Mouse (Mus musculus) embryonic facial prominence, embryonic 14.5 days (tissue): ENCODE measurements around the gene Nek1. TPM values are rescaled to one million over a fixed set of nuclear protein-coding genes. Genes with fewer than 3 reads are reported as not detected.

ENCODE experiments used
- ATAC-seq: fragments of 200-750 bp; cut with Nextera tagmentation; 2 replicates; pipeline ENCODE4 v1.8.0; 2017; ENCODE audit warnings: low read depth, moderate number of reproducible peaks, moderate TSS enrichment
- DNase-seq: peaks from one replicate; pipeline ENCODE4 v3.0.0-alpha.2; 2015; ENCODE audit warnings: low spot score
- H3K27ac ChIP-seq: fragments of 300-500 bp; sonication (generic); replicated peaks from 2 replicates; pipeline ENCODE4 v1.5.1; 2014; ENCODE audit warnings: low read depth, mild to moderate bottlenecking, low read length, moderate library complexity
- H3K27me3 ChIP-seq: fragments of 300-500 bp; sonication (generic); replicated peaks from 2 replicates; pipeline ENCODE4 v1.6.1; 2014; ENCODE audit warnings: low read length; ENCODE audit not compliant: control insufficient read depth, insufficient read depth
- H3K36me3 ChIP-seq: fragments of 300-500 bp; sonication (generic); 2 replicates; pipeline ENCODE4 v1.6.1; 2014; ENCODE audit warnings: low read length, mixed read lengths; ENCODE audit not compliant: control insufficient read depth, insufficient read depth
- H3K4me1 ChIP-seq: fragments of 300-500 bp; sonication (generic); 2 replicates; pipeline ENCODE4 v1.6.1; 2014; ENCODE audit warnings: antibody characterized with exemption, low read length; ENCODE audit not compliant: control insufficient read depth, insufficient read depth
- H3K4me2 ChIP-seq: fragments of 300-500 bp; sonication (generic); 2 replicates; pipeline ENCODE4 v1.6.1; 2014; ENCODE audit warnings: low read depth, mild to moderate bottlenecking, low read length, moderate library complexity, mixed read lengths
- H3K4me3 ChIP-seq: fragments of 300-500 bp; sonication (generic); 2 replicates; pipeline ENCODE4 v1.5.1; 2014; ENCODE audit warnings: low read depth, mild to moderate bottlenecking, low read length
- H3K9ac ChIP-seq: fragments of 300-500 bp; sonication (generic); 2 replicates; pipeline ENCODE4 v1.6.1; 2014; ENCODE audit warnings: low read depth, mild to moderate bottlenecking, low read length, moderate library complexity, mixed read lengths
- H3K9me3 ChIP-seq: fragments of 300-500 bp; sonication (generic); 2 replicates; pipeline ENCODE4 v1.6.1; 2016; ENCODE audit warnings: low read length; ENCODE audit not compliant: control insufficient read depth
- WGBS: fragments of 180-500 bp; shearing (Covaris S2); extraction: QIAGEN DNeasy Blood & Tissue Kit; methylation state at CpG from one replicate; pipeline ENCODE4 v1.1.7; 2014; 5-methylcytosine and 5-hydroxymethylcytosine counted together
- polyA plus RNA-seq: library from polyadenylated mRNA; unstranded; fragments of >200 nt; fragmentation: Nextera tagmentation; extraction: Ambion mirVana; gene quantifications from 2 replicates; pipeline ENCODE4 v1.2.1, GENCODE M21; 2014

Gene Nek1
- polyA plus RNA-seq, 1 experiment from 2014 or later = 23.0 TPM

DNA sequence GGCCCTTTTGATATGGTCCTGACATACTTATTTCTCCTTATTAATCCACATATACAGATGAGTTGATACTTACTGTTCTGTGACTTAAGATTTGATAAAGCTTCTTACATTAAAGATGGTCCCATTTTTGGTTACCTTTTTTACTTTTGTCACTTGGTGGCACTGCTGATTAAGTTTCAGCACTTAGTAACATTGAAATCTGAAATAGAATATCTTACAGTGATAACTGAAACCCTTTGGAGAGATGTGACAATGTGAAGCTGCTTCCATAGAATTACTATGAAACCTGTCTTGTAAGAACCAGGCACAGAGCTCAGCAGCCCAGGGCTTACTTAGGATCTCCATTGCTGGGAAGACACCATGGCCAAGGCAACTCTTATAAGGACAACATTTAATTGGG is 82.1 kb downstream of the Nek1 start:
- Histone ChIP-seq H3K27me3 (no peaks in the 10 kb centered on the region), H3K36me3 (peaks cover 34% of the 10 kb centered on the region), H3K4me2 (no peak overlapping the region), H3K4me3 (no peak overlapping the region), H3K4me1 (no peaks in the 10 kb centered on the region), H3K9ac (no peak overlapping the region), H3K27ac (no peak overlapping the region), H3K9me3 (0 out of 2 replicates have a peak, but pooled peaks cover 3% of the 10 kb centered on the region)
- DNase-seq (peak; percentile 26), ATAC-seq (no peak)

DNA sequence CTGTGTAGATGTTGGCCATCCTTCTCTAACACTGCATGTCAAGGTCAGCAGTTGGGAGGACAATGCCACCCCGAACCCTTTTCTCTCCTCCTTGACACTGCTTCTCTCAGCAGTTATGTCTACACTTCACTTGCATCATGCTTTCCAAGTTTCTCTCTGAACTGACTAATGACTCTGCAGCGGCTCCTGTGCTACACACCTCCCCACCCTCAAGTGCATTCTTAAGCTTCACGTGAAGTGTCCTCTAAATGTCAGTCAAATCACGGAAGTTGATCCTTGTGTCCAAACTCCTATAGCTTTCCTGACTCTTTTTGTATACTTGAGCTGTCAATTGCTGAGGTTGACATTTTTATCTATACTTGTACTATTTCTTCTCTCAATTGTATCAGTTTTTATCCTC is 117.5 kb downstream of the Nek1 start:
- Histone ChIP-seq H3K27me3 (no peaks in the 10 kb centered on the region), H3K9me3 (no peaks in the 10 kb centered on the region), H3K4me2 (no peak overlapping the region), H3K4me3 (no peak overlapping the region), H3K27ac (no peak overlapping the region), H3K9ac (no peak overlapping the region), H3K36me3 (peaks cover 15% of the 10 kb centered on the region; the same call in 1 of the 2 replicates), H3K4me1 (no peaks in the 10 kb centered on the region)
- no peak for DNase-seq
- WGBS = 89% methylated on average over 4 of the region's 4 CpGs
- no peak for ATAC-seq

DNA sequence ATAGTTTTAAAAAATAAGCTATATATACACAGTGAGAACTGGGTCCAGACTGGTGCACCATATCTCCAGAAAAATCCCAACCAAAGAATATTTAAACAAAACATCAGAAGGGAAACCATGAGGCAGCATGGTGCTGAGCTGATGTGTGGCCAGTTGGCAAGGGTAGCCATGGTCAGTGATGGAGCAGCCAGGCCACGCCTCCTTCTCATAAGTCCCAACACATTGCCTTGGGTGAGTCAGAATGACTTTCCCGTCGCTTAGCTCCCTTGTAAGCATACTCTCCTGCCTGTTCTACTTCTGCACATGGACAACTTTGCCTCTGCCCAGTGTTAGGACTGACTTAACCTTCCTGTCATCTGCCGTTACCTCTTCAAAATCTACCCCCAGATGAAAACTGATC is 118.9 kb downstream of the Nek1 start:
- WGBS = 92% methylated on average over 4 of the region's 4 CpGs
- no peak for ATAC-seq

DNA sequence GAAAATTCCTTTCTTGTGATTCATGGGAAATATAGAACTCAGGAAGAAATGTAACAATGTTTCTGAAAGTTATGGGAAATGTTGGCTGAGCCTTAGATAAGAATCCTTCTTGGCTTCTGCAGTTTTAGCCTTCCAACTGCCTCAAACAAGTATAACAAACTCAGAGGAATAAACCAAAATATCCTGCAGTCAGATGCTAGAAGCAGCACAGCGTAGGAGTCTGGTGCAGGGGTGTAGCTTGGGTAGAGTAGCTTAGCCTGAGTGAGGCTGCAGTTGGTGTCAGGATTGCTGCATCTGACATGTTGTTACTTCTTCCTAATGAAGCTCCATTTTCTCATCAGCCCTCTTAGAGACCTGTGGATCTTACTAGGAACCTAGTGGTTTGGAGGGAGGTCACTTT is 128.6 kb downstream of the Nek1 start:
- ATAC-seq (no peak), DNase-seq (no peak)
- 100% methylated on average over 1 of the region's 1 CpGs for WGBS
- Histone ChIP-seq H3K4me1 (no peaks in the 10 kb centered on the region), H3K36me3 (peaks cover 28% of the 10 kb centered on the region; the same call in 1 of the 2 replicates), H3K9ac (no peak overlapping the region), H3K4me3 (no peak overlapping the region), H3K27me3 (no peaks in the 10 kb centered on the region), H3K9me3 (no peaks in the 10 kb centered on the region), H3K27ac (no peak overlapping the region), H3K4me2 (no peak overlapping the region)

More for the DNA sequence above, 118.9 kb downstream of the Nek1 start:
- Histone ChIP-seq H3K9ac (no peak overlapping the region), H3K27ac (no peak overlapping the region), H3K27me3 (no peaks in the 10 kb centered on the region), H3K4me1 (no peaks in the 10 kb centered on the region), H3K36me3 (peaks cover 15% of the 10 kb centered on the region; the same call in 1 of the 2 replicates), H3K4me3 (no peak overlapping the region), H3K9me3 (no peaks in the 10 kb centered on the region), H3K4me2 (no peak overlapping the region)
- DNase-seq = no peak

DNA sequence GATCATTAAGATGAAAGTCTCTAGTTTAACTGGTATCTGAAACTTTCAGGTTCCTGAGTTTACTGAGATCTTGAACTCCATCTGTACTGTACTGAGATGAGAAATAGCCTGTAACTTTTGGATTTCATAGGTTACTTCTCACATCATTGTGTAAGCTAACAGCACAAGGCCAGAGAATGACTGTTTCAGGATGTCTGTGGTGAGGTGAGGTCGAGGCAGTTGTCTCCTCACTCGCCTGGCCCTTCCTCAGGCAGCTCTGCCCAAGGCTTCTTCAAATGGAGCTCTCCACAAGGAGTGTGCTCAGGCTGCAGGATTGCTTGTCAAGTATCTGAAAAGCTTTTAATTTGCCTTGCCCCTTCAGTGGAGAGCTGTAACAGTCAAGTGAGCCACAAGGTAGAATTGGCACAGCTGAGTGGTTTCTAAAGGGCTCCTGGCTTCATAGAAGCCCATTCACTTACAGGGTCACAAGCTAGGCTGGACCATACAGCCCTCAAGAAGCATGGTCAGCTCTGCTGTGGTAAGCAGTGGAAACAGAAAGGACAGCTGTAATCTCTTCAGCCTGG is 134.4 kb downstream of the Nek1 start:
- Histone ChIP-seq H3K4me2 (no peak overlapping the region), H3K4me1 (no peaks in the 10 kb centered on the region), H3K9ac (no peak overlapping the region), H3K27ac (no peak overlapping the region), H3K9me3 (no peaks in the 10 kb centered on the region), H3K4me3 (no peak overlapping the region), H3K27me3 (no peaks in the 10 kb centered on the region), H3K36me3 (0 out of 2 replicates have a peak, but pooled peaks cover 12% of the 10 kb centered on the region)
- no peak for ATAC-seq
- 81% methylated on average over 2 of the region's 2 CpGs for whole genome bisulfite sequencing
- no peak for DNase-seq

DNA sequence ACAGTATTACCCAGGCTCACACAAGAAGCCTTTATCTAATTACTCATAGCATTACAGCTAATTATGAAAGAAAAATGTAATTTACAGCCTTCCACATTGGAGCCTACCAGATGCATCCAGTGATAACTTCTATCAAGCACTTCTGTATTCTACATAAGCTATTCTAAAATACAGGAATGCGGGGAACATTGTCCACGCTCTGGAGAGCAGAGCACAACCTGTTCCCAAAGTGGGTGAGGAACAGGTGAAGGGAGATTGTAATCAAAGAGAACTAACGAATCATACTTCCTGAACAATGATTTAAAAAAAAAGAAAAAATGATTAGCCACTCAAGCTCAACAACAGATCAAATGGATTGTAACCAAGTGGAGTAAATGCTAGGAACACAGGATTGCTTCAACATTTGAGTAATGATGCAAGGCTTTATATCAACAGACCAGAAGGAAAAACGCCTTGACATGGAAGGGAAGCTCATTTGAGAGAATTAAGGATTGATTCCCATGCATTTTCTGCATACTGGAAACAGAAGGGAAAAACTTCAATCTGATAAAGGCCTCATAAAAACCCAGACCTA is 139.7 kb downstream of the Nek1 start:
- Histone ChIP-seq H3K36me3 (no peaks in the 10 kb centered on the region), H3K9me3 (no peaks in the 10 kb centered on the region), H3K9ac (no peak overlapping the region), H3K27me3 (no peaks in the 10 kb centered on the region), H3K4me1 (no peaks in the 10 kb centered on the region), H3K4me3 (no peak overlapping the region), H3K27ac (no peak overlapping the region), H3K4me2 (no peak overlapping the region)
- 86% methylated on average over 4 of the region's 4 CpGs for WGBS
- ATAC-seq (no peak), DNase-seq (no peak)

DNA sequence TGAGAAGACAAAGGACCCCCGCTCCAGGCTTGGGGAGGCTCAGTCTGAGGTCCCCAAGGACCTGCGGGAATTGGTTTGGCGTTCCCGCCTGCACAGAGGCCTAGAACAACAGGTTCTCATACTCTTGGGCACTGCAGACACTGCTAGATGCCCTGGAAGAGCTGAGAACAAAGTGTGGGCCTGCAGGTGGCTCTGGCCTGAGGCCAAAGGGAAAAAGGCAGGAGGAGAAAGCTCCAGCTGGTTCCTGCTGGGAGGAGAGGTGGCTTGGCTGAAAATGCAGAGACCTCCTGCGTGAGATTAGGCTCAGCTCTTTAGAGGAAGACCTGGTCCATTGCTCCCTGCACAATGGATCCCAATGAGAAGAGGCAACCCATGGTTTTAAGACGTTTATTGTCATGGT is 148.9 kb downstream of the Nek1 start:
- no peak overlapping the region for H3K9ac ChIP-seq
- no peak overlapping the region for H3K27ac ChIP-seq
- DNase-seq (no peak), ATAC-seq (no peak)
- H3K9me3 ChIP-seq = no peaks in the 10 kb centered on the region
- no peaks in the 10 kb centered on the region for H3K36me3 ChIP-seq
- H3K4me1 ChIP-seq = no peaks in the 10 kb centered on the region
- H3K4me3 ChIP-seq = no peak overlapping the region
- no peaks in the 10 kb centered on the region for H3K27me3 ChIP-seq
- no peak overlapping the region for H3K4me2 ChIP-seq
- WGBS = 51% methylated on average over 6 of the region's 6 CpGs

DNA sequence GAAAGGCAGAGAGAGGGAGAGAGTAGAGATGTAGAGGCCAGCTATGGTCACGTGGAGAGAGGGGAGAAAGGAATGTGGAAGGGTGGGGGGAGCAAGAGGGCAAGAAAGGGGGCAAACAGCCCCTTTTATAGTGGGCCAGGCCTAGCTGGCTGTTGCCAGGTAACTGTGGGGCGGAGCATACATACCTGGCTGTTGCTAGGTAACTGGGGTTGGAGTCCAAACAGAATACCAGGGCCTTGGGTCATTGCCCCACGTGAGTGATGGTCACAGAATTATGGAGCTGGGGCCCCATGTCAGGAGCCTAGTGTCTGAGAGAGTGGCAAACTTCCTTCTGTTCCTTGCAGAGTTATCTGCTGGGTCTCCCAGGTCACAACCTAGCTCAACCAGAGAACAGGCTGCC is 149.3 kb downstream of the Nek1 start:
- 42% methylated on average over 3 of the region's 3 CpGs for WGBS
- Histone ChIP-seq H3K27ac (no peak overlapping the region), H3K9me3 (no peaks in the 10 kb centered on the region), H3K9ac (no peak overlapping the region), H3K4me1 (no peaks in the 10 kb centered on the region), H3K27me3 (no peaks in the 10 kb centered on the region), H3K4me3 (no peak overlapping the region), H3K4me2 (no peak overlapping the region), H3K36me3 (no peaks in the 10 kb centered on the region)
- DNase-seq (no peak), ATAC-seq (no peak)

DNA sequence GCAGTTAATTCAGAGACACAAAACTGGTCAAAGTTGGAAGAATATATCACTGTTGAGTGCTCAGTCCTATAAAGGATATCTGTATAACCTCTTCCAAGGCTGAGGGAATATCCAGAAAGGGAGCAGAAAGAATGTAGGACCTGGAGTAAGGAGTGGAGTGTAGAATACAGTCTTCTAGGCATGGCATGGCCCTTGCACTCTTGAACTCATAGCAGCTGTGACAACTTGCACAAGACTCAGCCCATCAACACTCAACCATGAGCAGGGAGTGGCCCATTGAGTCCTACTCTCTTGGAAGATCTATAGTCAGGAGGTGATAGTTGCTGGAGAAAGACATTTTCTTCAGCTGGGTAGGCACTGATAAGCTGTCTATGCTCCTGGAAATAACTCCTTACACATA is 149.8 kb downstream of the Nek1 start:
- no peak overlapping the region for H3K4me2 ChIP-seq
- no peaks in the 10 kb centered on the region for H3K9me3 ChIP-seq
- H3K9ac ChIP-seq = no peak overlapping the region
- DNase-seq (no peak), ATAC-seq (no peak)
- no peak overlapping the region for H3K4me3 ChIP-seq
- H3K36me3 ChIP-seq = no peaks in the 10 kb centered on the region
- no peak overlapping the region for H3K27ac ChIP-seq
- no peaks in the 10 kb centered on the region for H3K27me3 ChIP-seq
- H3K4me1 ChIP-seq = no peaks in the 10 kb centered on the region
